Mouse (Mus musculus): ENCODE data around the gene Sco1. TPM values are rescaled to one million over a fixed set of nuclear protein-coding genes. Genes with fewer than 3 reads are reported as not detected.

Sco1 gene
- total and polyA plus RNA-seq, 3 experiments = 15.4 to 32.7 (median 20.4) TPM

DNA sequence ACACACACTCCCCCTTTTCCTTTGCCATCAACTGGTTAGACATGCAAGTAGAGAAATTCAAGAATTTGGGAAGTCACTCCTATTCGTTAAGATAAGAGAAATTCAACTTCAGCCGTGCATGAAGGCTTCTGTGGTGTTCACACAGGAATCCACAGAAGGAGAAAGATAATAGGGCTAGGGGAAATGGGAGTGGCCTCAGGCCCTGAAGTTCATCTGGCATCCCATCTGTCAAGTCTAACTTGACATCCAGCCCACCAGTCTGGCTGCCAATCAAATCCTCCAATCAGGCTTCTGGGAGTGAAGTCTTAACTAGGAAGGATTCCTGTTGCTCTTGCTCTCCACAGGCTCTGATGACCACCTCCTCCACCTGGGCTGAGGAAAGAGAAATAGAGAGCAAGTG is 49.6 kb upstream of the Sco1 start:
- Histone ChIP-seq H3K27ac (ENCODE audit: insufficient read depth, low read depth) (no peak overlapping the region), H3K4me2 (ENCODE audit: insufficient read depth, low read depth, poor library complexity, severe bottlenecking) (no peak overlapping the region), H3K79me2 (replicated peaks; ENCODE audit: control insufficient read depth, extremely low read depth, insufficient read depth, poor library complexity, severe bottlenecking) (no peaks in the 10 kb centered on the region), H3K4me1 (ENCODE audit: control insufficient read depth in 1 of 2, insufficient read depth in 2 of 2) (no peaks in the 10 kb centered on the region), H3K9me3 (replicated peaks; ENCODE audit: low read length) (no peaks in the 10 kb centered on the region), H3K4me3 (replicated peaks in 1 of 3; ENCODE audit: low read depth in 2 of 3, low read length in 2 of 3, poor library complexity in 1 of 3) (no peak overlapping the region), H3K36me3 (replicated peaks in 1 of 2; ENCODE audit: control insufficient read depth in 1 of 2, insufficient read depth in 1 of 2, low read length in 1 of 2) (no peaks in the 10 kb centered on the region), H3K27me3 (replicated peaks) (peaks cover 50% of the 10 kb centered on the region), H3K9ac (ENCODE audit: insufficient read depth, low read depth) (no peak overlapping the region)
- dilution Hi-C loops (cut with MboI; ENCODE audit: extremely low pct_ligation_motif_present, extremely low pct_unique_long_range_greater_than_20kb, low sequenced_read_pairs) (no loop called here), in situ Hi-C loops (cut with MboI; ENCODE audit: low pct_ligation_motif_present, low pct_unique_long_range_greater_than_20kb, low sequenced_read_pairs) (no loop called here)
- no peak for DNase-seq (ENCODE audit: extremely low read depth)
- TF ChIP-seq ZC3H11A (IDR thresholded peaks at IDR 0.05; ENCODE audit: low read depth, low read length) (no peak), CHD1 (IDR thresholded peaks at IDR 0.05; ENCODE audit: low read depth, low read length) (no peak), NRF1 (IDR thresholded peaks at IDR 0.05; ENCODE audit: low read depth, low read length) (no peak), CHD2 (IDR thresholded peaks at IDR 0.05; ENCODE audit: low read length) (no peak), POLR2AphosphoS2 (IDR thresholded peaks at IDR 0.05; ENCODE audit: low read depth, low read length) (no peak), MAFK (IDR thresholded peaks at IDR 0.05; ENCODE audit: insufficient replicate concordance, low read length) (no peak), ZKSCAN1 (IDR thresholded peaks at IDR 0.05; ENCODE audit: borderline replicate concordance, low read depth, low read length) (no peak), CTCF (conservative IDR thresholded peaks at IDR 0.05 in 1 of 2, IDR thresholded peaks at IDR 0.05 in 1 of 2; ENCODE audit: low read depth in 2 of 2, low read length in 2 of 2) (no peak), MAX (IDR thresholded peaks at IDR 0.05; ENCODE audit: low read length) (no peak), RCOR1 (conservative IDR thresholded peaks at IDR 0.05; ENCODE audit: low read depth, low read length) (no peak), JUN (IDR thresholded peaks at IDR 0.05; ENCODE audit: insufficient read depth, low read depth, low read length) (no peak), KAT2A (IDR thresholded peaks at IDR 0.05; ENCODE audit: insufficient replicate concordance, low read length) (no peak), IRF4 (IDR thresholded peaks at IDR 0.05; ENCODE audit: low read depth, low read length) (no peak), PAX5 (IDR thresholded peaks at IDR 0.05; ENCODE audit: low read length) (no peak), ZNF384 (IDR thresholded peaks at IDR 0.05; ENCODE audit: low read depth, low read length) (no peak), POLR2A (IDR thresholded peaks at IDR 0.05; ENCODE audit: low read depth, low read length) (no peak), USF2 (conservative IDR thresholded peaks at IDR 0.05; ENCODE audit: low read depth, low read length) (no peak), GABPA (IDR thresholded peaks at IDR 0.05; ENCODE audit: insufficient replicate concordance, low read depth, low read length) (no peak), MXI1 (IDR thresholded peaks at IDR 0.05; ENCODE audit: low read depth, low read length) (no peak), E2F4 (IDR thresholded peaks at IDR 0.05; ENCODE audit: insufficient replicate concordance, low read depth, low read length) (no peak)

DNA sequence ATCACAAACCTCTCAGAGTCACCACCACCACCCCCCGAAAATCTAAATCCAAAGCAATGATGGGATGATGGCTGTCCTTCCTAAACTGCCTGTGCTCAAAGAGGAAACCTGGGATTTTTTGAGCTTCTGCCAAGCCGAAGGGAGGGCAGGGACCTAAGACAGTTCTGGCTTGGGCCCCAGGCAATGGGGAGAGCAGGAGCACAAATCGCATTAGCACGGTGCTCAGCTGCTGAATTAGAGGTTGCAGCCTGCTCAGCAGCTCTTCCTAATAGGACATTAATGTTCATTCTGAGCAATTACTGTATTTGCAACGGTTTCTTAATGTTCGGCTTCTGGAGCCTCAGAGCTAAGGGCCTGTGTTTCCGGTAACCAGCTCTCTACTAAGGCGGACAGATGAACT is 44.5 kb upstream of the Sco1 start:
- Histone ChIP-seq H3K9me3 (replicated peaks; ENCODE audit: low read length) (no peaks in the 10 kb centered on the region), H3K4me3 (replicated peaks in 1 of 3; ENCODE audit: low read depth in 2 of 3, low read length in 2 of 3, poor library complexity in 1 of 3) (no peak overlapping the region), H3K4me1 (ENCODE audit: control insufficient read depth in 1 of 2, insufficient read depth in 2 of 2) (peaks cover 0 to 3% of the 10 kb centered on the region in 2 experiments; a peak in 1 of 4 replicates), H3K36me3 (replicated peaks in 1 of 2; ENCODE audit: control insufficient read depth in 1 of 2, insufficient read depth in 1 of 2, low read length in 1 of 2) (no peaks in the 10 kb centered on the region), H3K4me2 (ENCODE audit: insufficient read depth, low read depth, poor library complexity, severe bottlenecking) (no peak overlapping the region), H3K27me3 (replicated peaks) (peaks cover 21% of the 10 kb centered on the region), H3K9ac (ENCODE audit: insufficient read depth, low read depth) (no peak overlapping the region), H3K27ac (ENCODE audit: insufficient read depth, low read depth) (no peak overlapping the region), H3K79me2 (replicated peaks; ENCODE audit: control insufficient read depth, extremely low read depth, insufficient read depth, poor library complexity, severe bottlenecking) (no peaks in the 10 kb centered on the region)
- no peak for DNase-seq (ENCODE audit: extremely low read depth)
- no peak for TF ChIP-seq ETS1 (conservative IDR thresholded peaks at IDR 0.05; ENCODE audit: low read depth, low read length)
- TF ChIP-seq SMC3 (IDR thresholded peaks at IDR 0.05; ENCODE audit: low read depth, low read length) = no peak
- no peak for TF ChIP-seq ZMIZ1 (IDR thresholded peaks at IDR 0.05; ENCODE audit: low read depth, low read length)
- TF ChIP-seq ZNF384 (IDR thresholded peaks at IDR 0.05; ENCODE audit: low read depth, low read length) = no peak
- no peak for TF ChIP-seq CHD2 (IDR thresholded peaks at IDR 0.05; ENCODE audit: low read length)
- no peak for TF ChIP-seq ZKSCAN1 (IDR thresholded peaks at IDR 0.05; ENCODE audit: borderline replicate concordance, low read depth, low read length)
- TF ChIP-seq EP300 (IDR thresholded peaks at IDR 0.05; ENCODE audit: low read length) = no peak
- TF ChIP-seq MAZ (IDR thresholded peaks at IDR 0.05; ENCODE audit: low read depth, low read length) = no peak
- no peak for TF ChIP-seq CHD1 (IDR thresholded peaks at IDR 0.05; ENCODE audit: low read depth, low read length)
- no peak for TF ChIP-seq PAX5 (IDR thresholded peaks at IDR 0.05; ENCODE audit: low read length)
- TF ChIP-seq MAX (IDR thresholded peaks at IDR 0.05; ENCODE audit: low read length) = no peak
- no peak for TF ChIP-seq GABPA (IDR thresholded peaks at IDR 0.05; ENCODE audit: insufficient replicate concordance, low read depth, low read length)
- TF ChIP-seq HCFC1 (IDR thresholded peaks at IDR 0.05; ENCODE audit: low read depth, low read length) = no peak
- TF ChIP-seq RAD21 (IDR thresholded peaks at IDR 0.05; ENCODE audit: low read depth, low read length) = no peak
- no peak for TF ChIP-seq TCF12 (IDR thresholded peaks at IDR 0.05; ENCODE audit: low read depth, low read length)
- no peak for TF ChIP-seq USF1 (IDR thresholded peaks at IDR 0.05; ENCODE audit: low read depth, low read length)
- TF ChIP-seq NRF1 (IDR thresholded peaks at IDR 0.05; ENCODE audit: low read depth, low read length) = no peak
- no peak for TF ChIP-seq E2F4 (IDR thresholded peaks at IDR 0.05; ENCODE audit: insufficient replicate concordance, low read depth, low read length)
- in situ Hi-C loops (cut with MboI; ENCODE audit: low pct_ligation_motif_present, low pct_unique_long_range_greater_than_20kb, low sequenced_read_pairs) (no loop called here), dilution Hi-C loops (cut with MboI; ENCODE audit: extremely low pct_ligation_motif_present, extremely low pct_unique_long_range_greater_than_20kb, low sequenced_read_pairs) (no loop called here)
